In genomic region chr17:33921361-33921760, GRCm38 (mm10) we compare ENCODE assay signal across 10 mouse cellular contexts. TPM values are rescaled to one million over a fixed set of nuclear protein-coding genes. Genes with fewer than 3 reads are reported as not detected.
DNase-seq lines count a peak whose midpoint lies in the region; ATAC-seq and TF ChIP-seq lines count a peak whose summit lies in the region.
"Had no signal": no experiment of that assay in that cellular context is flagged by ENCODE, and none has a peak within 500 bp of the region (broad histone marks: within the 10 kb centered on the region; RNA-seq: fewer than 3 reads in every experiment).

No protein-coding gene starts in this region.

- no peak for DNase-seq in forebrain, embryonic 10.5 days (ENCODE audit: extremely low spot score, low spot score)
- no peak for DNase-seq in lung, postnatal 0 days (ENCODE audit: low spot score)
- no peak for DNase-seq in lung, postnatal 36 days
- no peak for DNase-seq in embryo, embryonic 10 days (ENCODE audit: low spot score)

- no peak for TF ChIP-seq CTCF in lung, postnatal 0 days (IDR thresholded peaks at IDR 0.05)

- H3K27me3 ChIP-seq in forebrain, embryonic 10.5 days (ENCODE audit: poor library complexity, severe bottlenecking), result peaks cover 15% of the 10 kb centered on the region
- peaks cover 7% of the 10 kb centered on the region; the same call in 1 of the 2 replicates for H3K27me3 ChIP-seq in forebrain, embryonic 12.5 days
- no peaks in the 10 kb centered on the region for H3K27me3 ChIP-seq in lung, postnatal 0 days (replicated peaks; ENCODE audit: insufficient read depth, low read length)
- no peaks in the 10 kb centered on the region for H3K27me3 ChIP-seq in embryonic facial prominence, embryonic 13.5 days
- no peaks in the 10 kb centered on the region for H3K27me3 ChIP-seq in neural tube, embryonic 13.5 days

- no peak overlapping the region for H3K9ac ChIP-seq in forebrain, embryonic 12.5 days
- H3K9ac ChIP-seq in lung, postnatal 0 days (replicated peaks; ENCODE audit: low read depth), result peak overlapping the region; percentile 12; the same call in 1 of the 2 replicates
- H3K9ac ChIP-seq in embryonic facial prominence, embryonic 13.5 days, result 0 out of 2 replicates have a peak overlapping the region, but pooled peaks have one; percentile 21
- H3K9ac ChIP-seq in neural tube, embryonic 13.5 days, result no peak overlapping the region

- H3K27ac ChIP-seq in forebrain, embryonic 10.5 days, result no peak overlapping the region
- H3K27ac ChIP-seq in forebrain, embryonic 12.5 days, result no peak overlapping the region
- H3K27ac ChIP-seq in lung, postnatal 0 days (ENCODE audit: low read length), result no peak overlapping the region
- H3K27ac ChIP-seq in embryonic facial prominence, embryonic 13.5 days, result no peak overlapping the region
- peak overlapping the region; percentile 20; the same call in 1 of the 2 replicates for H3K27ac ChIP-seq in neural tube, embryonic 13.5 days (replicated peaks)
- H3K27ac ChIP-seq: layer of hippocampus, adult 2 months had no signal

- H3K4me1 ChIP-seq in forebrain, embryonic 10.5 days, result peaks cover 52% of the 10 kb centered on the region
- peaks cover 39% of the 10 kb centered on the region for H3K4me1 ChIP-seq in forebrain, embryonic 12.5 days
- peaks cover 6% of the 10 kb centered on the region; the same call in 1 of the 2 replicates for H3K4me1 ChIP-seq in lung, postnatal 0 days (ENCODE audit: insufficient read depth, low read depth, low read length)
- H3K4me1 ChIP-seq in embryonic facial prominence, embryonic 13.5 days, result peaks cover 39% of the 10 kb centered on the region
- peaks cover 51% of the 10 kb centered on the region for H3K4me1 ChIP-seq in neural tube, embryonic 13.5 days (replicated peaks)

- WGBS in forebrain, embryonic 10.5 days, result 89% methylated on average over 7 of the region's 7 CpGs
- 86% methylated on average over 7 of the region's 7 CpGs for WGBS in forebrain, embryonic 12.5 days
- WGBS in lung, postnatal 0 days, result 83% methylated on average over 7 of the region's 7 CpGs
- WGBS in embryonic facial prominence, embryonic 13.5 days, result 80% methylated on average over 7 of the region's 7 CpGs
- WGBS in neural tube, embryonic 13.5 days, result 91% methylated on average over 7 of the region's 7 CpGs

- TF ChIP-seq EP300 in lung, postnatal 0 days (IDR thresholded peaks at IDR 0.05), result no peak

- no peak for ATAC-seq in forebrain, embryonic 12.5 days (ENCODE audit: low FRiP score)
- ATAC-seq in lung, postnatal 0 days, result no peak
- ATAC-seq in embryonic facial prominence, embryonic 13.5 days (ENCODE audit: insufficient number of reproducible peaks, insufficient read depth, low FRiP score, low TSS enrichment, low read depth), result no peak
- ATAC-seq in neural tube, embryonic 13.5 days (ENCODE audit: low read depth), result no peak

- peak overlapping the region; percentile 76; the same call in 1 of the 2 replicates for H3K4me3 ChIP-seq in forebrain, embryonic 10.5 days
- no peak overlapping the region for H3K4me3 ChIP-seq in forebrain, embryonic 12.5 days (replicated peaks)
- H3K4me3 ChIP-seq in lung, postnatal 0 days (ENCODE audit: low read depth, low read length), result no peak overlapping the region
- peak overlapping the region; percentile 68; the same call in 1 of the 2 replicates for H3K4me3 ChIP-seq in embryonic facial prominence, embryonic 13.5 days
- no peak overlapping the region for H3K4me3 ChIP-seq in neural tube, embryonic 13.5 days

- H3K36me3 ChIP-seq in forebrain, embryonic 10.5 days (replicated peaks), result peaks cover 35% of the 10 kb centered on the region
- H3K36me3 ChIP-seq in forebrain, embryonic 12.5 days (replicated peaks), result peaks cover 29% of the 10 kb centered on the region
- peaks cover 11% of the 10 kb centered on the region for H3K36me3 ChIP-seq in lung, postnatal 0 days (ENCODE audit: insufficient read depth, low read length)
- peaks cover 31% of the 10 kb centered on the region for H3K36me3 ChIP-seq in embryonic facial prominence, embryonic 13.5 days
- peaks cover 30% of the 10 kb centered on the region for H3K36me3 ChIP-seq in neural tube, embryonic 13.5 days

- H3K4me2 ChIP-seq in forebrain, embryonic 12.5 days, result no peak overlapping the region
- no peak overlapping the region for H3K4me2 ChIP-seq in lung, postnatal 0 days (replicated peaks; ENCODE audit: low read depth, low read length)
- no peak overlapping the region for H3K4me2 ChIP-seq in embryonic facial prominence, embryonic 13.5 days
- peak overlapping the region; percentile 76 for H3K4me2 ChIP-seq in neural tube, embryonic 13.5 days

- H3K9me3 ChIP-seq in forebrain, embryonic 10.5 days, result no peaks in the 10 kb centered on the region; the same call in 1 of the 2 replicates
- no peaks in the 10 kb centered on the region for H3K9me3 ChIP-seq in forebrain, embryonic 12.5 days
- H3K9me3 ChIP-seq in lung, postnatal 0 days (ENCODE audit: low read length), result no peaks in the 10 kb centered on the region
- H3K9me3 ChIP-seq in embryonic facial prominence, embryonic 13.5 days, result no peaks in the 10 kb centered on the region
- no peaks in the 10 kb centered on the region for H3K9me3 ChIP-seq in neural tube, embryonic 13.5 days

RNA-seq across cellular contexts. Expression of gene Zbtb22, which starts 5.7 kb away (rescaled TPM):
- 21.2 and 23.2 TPM in 2 replicates for polyA plus RNA-seq in forebrain, embryonic 10.5 days (2016; fragmentation: Nextera tagmentation; extraction: Ambion mirVana)
- 23.1 and 23.5 TPM in 2 replicates for polyA plus RNA-seq in forebrain, embryonic 12.5 days (2016; fragmentation: Nextera tagmentation; extraction: Ambion mirVana)
- polyA plus RNA-seq in lung, postnatal 0 days (2015; fragmentation: Nextera tagmentation; extraction: Ambion mirVana), result 16.6 and 17.0 TPM in 2 replicates
- polyA plus RNA-seq in embryonic facial prominence, embryonic 13.5 days (2015; fragmentation: Nextera tagmentation; extraction: Ambion mirVana), result 15.4 and 17.6 TPM in 2 replicates
- polyA plus RNA-seq in neural tube, embryonic 13.5 days (2015; fragmentation: Nextera tagmentation; extraction: Ambion mirVana), result 17.3 and 17.7 TPM in 2 replicates

RNA-seq across cellular contexts. Expression of gene Tapbp, which starts 5.7 kb away (rescaled TPM):
- polyA plus RNA-seq in forebrain, embryonic 10.5 days (2016; fragmentation: Nextera tagmentation; extraction: Ambion mirVana), result 14.1 TPM in 2 replicates
- 16.1 and 19.5 TPM in 2 replicates for polyA plus RNA-seq in forebrain, embryonic 12.5 days (2016; fragmentation: Nextera tagmentation; extraction: Ambion mirVana)
- polyA plus RNA-seq in lung, postnatal 0 days (2015; fragmentation: Nextera tagmentation; extraction: Ambion mirVana), result 102 and 113 TPM in 2 replicates
- 26.6 and 31.9 TPM in 2 replicates for polyA plus RNA-seq in embryonic facial prominence, embryonic 13.5 days (2015; fragmentation: Nextera tagmentation; extraction: Ambion mirVana)
- polyA plus RNA-seq in neural tube, embryonic 13.5 days (2015; fragmentation: Nextera tagmentation; extraction: Ambion mirVana), result 30.4 and 31.1 TPM in 2 replicates

RNA-seq across cellular contexts. Expression of gene Rgl2, which starts 8.0 kb away (rescaled TPM):
- polyA plus RNA-seq in forebrain, embryonic 10.5 days (2016; fragmentation: Nextera tagmentation; extraction: Ambion mirVana), result 39.3 and 46.7 TPM in 2 replicates
- 53.7 and 55.9 TPM in 2 replicates for polyA plus RNA-seq in forebrain, embryonic 12.5 days (2016; fragmentation: Nextera tagmentation; extraction: Ambion mirVana)
- 39.0 and 45.2 TPM in 2 replicates for polyA plus RNA-seq in lung, postnatal 0 days (2015; fragmentation: Nextera tagmentation; extraction: Ambion mirVana)
- 61.2 and 63.7 TPM in 2 replicates for polyA plus RNA-seq in embryonic facial prominence, embryonic 13.5 days (2015; fragmentation: Nextera tagmentation; extraction: Ambion mirVana)
- 59.5 and 64.7 TPM in 2 replicates for polyA plus RNA-seq in neural tube, embryonic 13.5 days (2015; fragmentation: Nextera tagmentation; extraction: Ambion mirVana)

RNA-seq across cellular contexts. Expression of gene Daxx, which starts 12.1 kb away (rescaled TPM):
- 85.9 and 90.8 TPM in 2 replicates for polyA plus RNA-seq in forebrain, embryonic 10.5 days (2016; fragmentation: Nextera tagmentation; extraction: Ambion mirVana)
- polyA plus RNA-seq in forebrain, embryonic 12.5 days (2016; fragmentation: Nextera tagmentation; extraction: Ambion mirVana), result 67.9 and 68.2 TPM in 2 replicates
- 23.9 and 29.0 TPM in 2 replicates for polyA plus RNA-seq in lung, postnatal 0 days (2015; fragmentation: Nextera tagmentation; extraction: Ambion mirVana)
- polyA plus RNA-seq in embryonic facial prominence, embryonic 13.5 days (2015; fragmentation: Nextera tagmentation; extraction: Ambion mirVana), result 57.7 and 58.9 TPM in 2 replicates
- polyA plus RNA-seq in neural tube, embryonic 13.5 days (2015; fragmentation: Nextera tagmentation; extraction: Ambion mirVana), result 51.0 TPM in 2 replicates

RNA-seq across cellular contexts. Expression of gene Platr17, which starts 16.4 kb away (rescaled TPM):
- 0.19 and 0.39 TPM in 2 replicates for polyA plus RNA-seq in forebrain, embryonic 10.5 days (2016; fragmentation: Nextera tagmentation; extraction: Ambion mirVana)
- not detected in 2 replicates for polyA plus RNA-seq in forebrain, embryonic 12.5 days (2016; fragmentation: Nextera tagmentation; extraction: Ambion mirVana)
- polyA plus RNA-seq in lung, postnatal 0 days (2015; fragmentation: Nextera tagmentation; extraction: Ambion mirVana), result 0.29 and 0.55 TPM in 2 replicates
- 0.27 TPM in 1 of 2 replicates, not detected in the other for polyA plus RNA-seq in embryonic facial prominence, embryonic 13.5 days (2015; fragmentation: Nextera tagmentation; extraction: Ambion mirVana)
- polyA plus RNA-seq in neural tube, embryonic 13.5 days (2015; fragmentation: Nextera tagmentation; extraction: Ambion mirVana), result 0.43 TPM in 1 of 2 replicates, not detected in the other
- polyA plus RNA-seq: embryonic facial prominence, embryonic 14.5 days; macrophage had no signal

Comparison
In these comparisons a context has a peak if more than half of its experiments do, and no peak if none do; other contexts are left out.
1. H3K4me3 ChIP-seq: peak in forebrain, embryonic 10.5 days (single experiment) and embryonic facial prominence, embryonic 13.5 days (single experiment); none in forebrain, embryonic 12.5 days (single experiment), lung, postnatal 0 days (single experiment) and neural tube, embryonic 13.5 days (single experiment).
2. H3K9ac ChIP-seq: peak in lung, postnatal 0 days (single experiment) and embryonic facial prominence, embryonic 13.5 days (single experiment); none in forebrain, embryonic 12.5 days (single experiment) and neural tube, embryonic 13.5 days (single experiment).